Mouse (Mus musculus) olfactory bulb, adult 2 months (tissue): Measurements from ENCODE around the gene Ccdc155.

Experiments
- CTCF ChIP-seq: fragments of 200-500 bp; IDR thresholded peaks from 2 replicates; pipeline ENCODE4 v1.5.1; 2012; ENCODE audit warnings: low read depth, mild to moderate bottlenecking, low read length, moderate library complexity; ENCODE audit not compliant: insufficient read depth
- POLR2A ChIP-seq: fragments of 200-500 bp; IDR thresholded peaks from 2 replicates; pipeline ENCODE4 v1.6.1; 2012; ENCODE audit warnings: mild to moderate bottlenecking, low read depth, low read length, moderate library complexity; ENCODE audit not compliant: insufficient read depth

- TF ChIP-seq POLR2A = no peak
- TF ChIP-seq CTCF = no peak
Measured at GRCm38 (mm10) chr7:45154993-45155514, 49.6 kb downstream of the Ccdc155 start.
